Mouse (Mus musculus) liver, postnatal 0 days (tissue): ENCODE measurements around the gene Zscan4c. TPM values are rescaled to one million over a fixed set of nuclear protein-coding genes. Genes with fewer than 3 reads are reported as not detected.
"Not testable (repeated sequence)": the region's sequence is repeated elsewhere in the genome, so short reads cannot be mapped to it uniquely, and the experiment has no call there.

Experiments
- ATAC-seq: fragments of 200-750 bp; cut with Nextera tagmentation; 2 replicates; pipeline ENCODE4 v1.8.0; 2017; ENCODE audit warnings: mild to moderate bottlenecking, moderate library complexity
- DNase-seq: peaks from one replicate; pipeline ENCODE4 v3.0.0-alpha.2; 2016
- H3K27ac ChIP-seq: fragments of 300-500 bp; sonication (generic); 2 replicates; pipeline ENCODE4 v1.5.1; 2014; ENCODE audit warnings: antibody characterized with exemption, moderate library complexity, mild to moderate bottlenecking, low read depth
- H3K27me3 ChIP-seq: fragments of 300-500 bp; sonication (generic); 2 replicates; pipeline ENCODE4 v1.6.1; 2014; ENCODE audit warnings: low read length, control low read depth, mixed read lengths; ENCODE audit not compliant: insufficient read depth
- H3K36me3 ChIP-seq: fragments of 300-500 bp; sonication (generic); replicated peaks from 2 replicates; pipeline ENCODE4 v1.6.1; 2014; ENCODE audit warnings: mild to moderate bottlenecking, control low read depth, low read length, moderate library complexity, mixed read lengths; ENCODE audit not compliant: insufficient read depth
- H3K4me1 ChIP-seq: fragments of 300-500 bp; sonication (generic); 2 replicates; pipeline ENCODE4 v1.6.1; 2014; ENCODE audit warnings: antibody characterized with exemption, mild to moderate bottlenecking, control low read depth; ENCODE audit not compliant: insufficient read depth
- H3K4me2 ChIP-seq: fragments of 300-500 bp; sonication (generic); 2 replicates; pipeline ENCODE4 v1.6.1; 2014; ENCODE audit warnings: low read depth, mild to moderate bottlenecking, low read length, moderate library complexity, mixed read lengths
- H3K4me3 ChIP-seq: fragments of 300-500 bp; sonication (generic); 2 replicates; pipeline ENCODE4 v1.5.1; 2014; ENCODE audit warnings: low read depth, low read length
- H3K9ac ChIP-seq: fragments of 300-500 bp; sonication (generic); replicated peaks from 2 replicates; pipeline ENCODE4 v1.6.1; 2014; ENCODE audit warnings: mild to moderate bottlenecking, moderate library complexity
- H3K9me3 ChIP-seq: fragments of 300-500 bp; sonication (generic); 2 replicates; pipeline ENCODE4 v1.6.1; 2016; ENCODE audit warnings: mild to moderate bottlenecking, control low read depth, low read length, mixed read lengths
- WGBS: fragments of 180-500 bp; shearing (Covaris S2); extraction: QIAGEN DNeasy Blood & Tissue Kit; methylation state at CpG from one replicate; pipeline ENCODE4 v1.1.7; 2014; ENCODE audit not compliant: insufficient replicate concordance; 5-methylcytosine and 5-hydroxymethylcytosine counted together
- microRNA-seq: library from miRNA; unstranded; fragments of <30 nt; microRNA quantifications from one replicate; pipeline ENCODE4, GENCODE M21; 2016
- polyA plus RNA-seq: library from polyadenylated mRNA; unstranded; fragments of >200 nt; fragmentation: Nextera tagmentation; extraction: Ambion mirVana; gene quantifications from 2 replicates; pipeline ENCODE4 v1.2.1, GENCODE M21; 2015

The Zscan4c gene
- not detected in 2 replicates for polyA plus RNA-seq

- 90% methylated on average over 4 of the region's 4 CpGs for WGBS
- not testable (repeated sequence) for H3K9me3 ChIP-seq, ATAC-seq, H3K4me2 ChIP-seq, H3K9ac ChIP-seq, H3K4me3 ChIP-seq, H3K4me1 ChIP-seq, H3K27me3 ChIP-seq, H3K36me3 ChIP-seq, DNase-seq, H3K27ac ChIP-seq
These were observed at the start of gene Zscan4c for GRCm38 (mm10) chr7:11005445-11005844. TSS of gene Zscan4c (plus strand) at chr7:11005745.

Small RNA genes lying within 50 kb of the gene (microRNA-seq; reads per million reads assigned to microRNA genes)
- not detected for gene Mir297-1

Other genes with a start within 250 kb of the Zscan4c start
- not detected in 2 replicates for gene Zscan4b, start 100.7 kb upstream of the Zscan4c start, polyA plus RNA-seq
- not detected in 2 replicates for gene Zscan4-ps1, start 63.9 kb downstream of the Zscan4c start, polyA plus RNA-seq
- not detected in 2 replicates for gene Zscan4d, start 160.4 kb downstream of the Zscan4c start, polyA plus RNA-seq